Mouse (Mus musculus) forebrain, embryonic 16.5 days (tissue): Measurements from ENCODE around the gene Terb2. TPM values are rescaled to one million over a fixed set of nuclear protein-coding genes. Genes with fewer than 3 reads are reported as not detected.

ENCODE experiments used
- ATAC-seq: fragments of 200-750 bp; cut with Nextera tagmentation; 2 replicates; pipeline ENCODE4 v1.8.0; 2017; ENCODE audit warnings: mild to moderate bottlenecking, moderate library complexity
- H3K27ac ChIP-seq: fragments of 300-500 bp; sonication (generic); 2 replicates; pipeline ENCODE4 v1.5.1; 2014; ENCODE audit warnings: low read length, control low read depth
- H3K27me3 ChIP-seq: fragments of 300-500 bp; sonication (generic); replicated peaks from 2 replicates; pipeline ENCODE4 v1.6.1; 2014; ENCODE audit warnings: low read length; ENCODE audit not compliant: control insufficient read depth, insufficient read depth
- H3K36me3 ChIP-seq: fragments of 300-500 bp; sonication (generic); 2 replicates; pipeline ENCODE4 v1.6.1; 2014; ENCODE audit not compliant: control insufficient read depth, insufficient read depth
- H3K4me1 ChIP-seq: fragments of 300-500 bp; sonication (generic); replicated peaks from 2 replicates; pipeline ENCODE4 v1.6.1; 2014; ENCODE audit warnings: low read length; ENCODE audit not compliant: control insufficient read depth, insufficient read depth
- H3K4me2 ChIP-seq: fragments of 300-500 bp; sonication (generic); 2 replicates; pipeline ENCODE4 v1.6.1; 2014; ENCODE audit warnings: mild to moderate bottlenecking, low read length, control low read depth
- H3K4me3 ChIP-seq: fragments of 300-500 bp; sonication (generic); replicated peaks from 2 replicates; pipeline ENCODE4 v1.5.1; 2014; ENCODE audit warnings: mild to moderate bottlenecking, low read length, control low read depth
- H3K9ac ChIP-seq: fragments of 300-500 bp; sonication (generic); replicated peaks from 2 replicates; pipeline ENCODE4 v1.6.1; 2014; ENCODE audit warnings: low read depth, low read length, control low read depth
- H3K9me3 ChIP-seq: fragments of 300-500 bp; sonication (generic); 2 replicates; pipeline ENCODE4 v1.6.1; 2016; ENCODE audit warnings: low read length; ENCODE audit not compliant: control insufficient read depth
- WGBS: fragments of 180-500 bp; shearing (Covaris S2); extraction: QIAGEN DNeasy Blood & Tissue Kit; methylation state at CpG from one replicate; pipeline ENCODE4 v1.1.7; 2014; 5-methylcytosine and 5-hydroxymethylcytosine counted together
- polyA plus RNA-seq: library from polyadenylated mRNA; unstranded; fragments of >200 nt; fragmentation: Nextera tagmentation; extraction: Ambion mirVana; gene quantifications from 2 replicates; pipeline ENCODE4 v1.2.1, GENCODE M21; 2015

The Terb2 gene
- polyA plus RNA-seq, 1 experiment from 2014 or later, result not detected

GRCm38 (mm10) chr2:122247786-122248185, 61.7 kb downstream of the Terb2 start:
- Histone ChIP-seq H3K36me3 (no peaks in the 10 kb centered on the region), H3K27me3 (no peaks in the 10 kb centered on the region), H3K4me3 (no peak overlapping the region), H3K9me3 (no peaks in the 10 kb centered on the region), H3K4me2 (no peak overlapping the region), H3K9ac (no peak overlapping the region), H3K4me1 (no peaks in the 10 kb centered on the region), H3K27ac (no peak overlapping the region)
- no peak for ATAC-seq
- WGBS, result 88% methylated on average over 10 of the region's 10 CpGs

- no peak for ATAC-seq
- no peaks in the 10 kb centered on the region for H3K36me3 ChIP-seq
- H3K27me3 ChIP-seq, result no peaks in the 10 kb centered on the region
- H3K27ac ChIP-seq, result no peak overlapping the region
- 94% methylated on average over 5 of the region's 5 CpGs for WGBS
- no peaks in the 10 kb centered on the region for H3K4me1 ChIP-seq
- H3K9ac ChIP-seq, result no peak overlapping the region
- no peak overlapping the region for H3K4me2 ChIP-seq
- no peak overlapping the region for H3K4me3 ChIP-seq
- H3K9me3 ChIP-seq, result no peaks in the 10 kb centered on the region
Observed at GRCm38 (mm10) chr2:122255997-122256396, 69.9 kb downstream of the Terb2 start.

Other genes starting within 250 kb of the Terb2 start
- 49.4 and 49.9 TPM in 2 replicates for gene Ctdspl2, start 230.3 kb upstream of the Terb2 start, polyA plus RNA-seq
- gene Mageb3, start 230.2 kb upstream of the Terb2 start, polyA plus RNA-seq, result 0.40 and 1.3 TPM in 2 replicates
- gene Eif3j1, start 157.7 kb upstream of the Terb2 start, polyA plus RNA-seq, result 9.9 and 11.0 TPM in 2 replicates
- gene Spg11, start 67.9 kb upstream of the Terb2 start, polyA plus RNA-seq, result 8.6 and 8.8 TPM in 2 replicates
- gene B2m, start 38.6 kb upstream of the Terb2 start, polyA plus RNA-seq, result 56.8 and 73.6 TPM in 2 replicates
- gene Trim69, start 25.6 kb upstream of the Terb2 start, polyA plus RNA-seq, result not detected in 2 replicates
- gene Patl2, start 83 bp upstream of the Terb2 start, polyA plus RNA-seq, result not detected in 2 replicates
- 16.2 and 16.4 TPM in 2 replicates for gene Sord, start 48.5 kb downstream of the Terb2 start, polyA plus RNA-seq
- gene Duox2, start 112.2 kb downstream of the Terb2 start, polyA plus RNA-seq, result not detected in 2 replicates
- gene Duoxa2, start 112.6 kb downstream of the Terb2 start, polyA plus RNA-seq, result not detected in 2 replicates
- 0.12 TPM in 1 of 2 replicates, not detected in the other for gene Duoxa1, start 127.5 kb downstream of the Terb2 start, polyA plus RNA-seq
- gene Duox1, start 129.4 kb downstream of the Terb2 start, polyA plus RNA-seq, result 0.10 and 0.11 TPM in 2 replicates
- 6.6 and 9.5 TPM in 2 replicates for gene Shf, start 182.9 kb downstream of the Terb2 start, polyA plus RNA-seq
- gene Slc28a2, start 240.2 kb downstream of the Terb2 start, polyA plus RNA-seq, result 0.15 TPM in 1 of 2 replicates, not detected in the other